Mouse (Mus musculus) spleen, postnatal 36 days (tissue): ENCODE measurements at regions not wholly inside any gene's neighbourhood (a gene's known extent, or its start where the extent isn't known, plus 50 kb on each side); places are given as distances from the start of the nearest gene placed in this dataset.

Experiments
- DNase-seq, 2 experiments: peaks; one replicate each; pipeline ENCODE4 v3.0.0; 2022; ENCODE audit warnings: low spot score in 2 of 2, mixed read lengths in 1 of 2

GRCm38 (mm10) chr6:31273816-31274215 is 124.7 kb upstream of the Mkln1 start:
- no peak for DNase-seq

GRCm38 (mm10) chr6:31274236-31274635 is 124.3 kb upstream of the Mkln1 start:
- DNase-seq, result no peak

- DNase-seq, result no peak
These were observed 120.7 kb upstream of the Mkln1 start for GRCm38 (mm10) chr6:31277792-31278191.

- DNase-seq, result no peak
These were observed 114.6 kb upstream of the Mkln1 start for GRCm38 (mm10) chr6:31283973-31284372.

GRCm38 (mm10) chr6:31284390-31284789 is 114.1 kb upstream of the Mkln1 start:
- DNase-seq, result peak; percentile 6 to 17

GRCm38 (mm10) chr6:31285064-31285463 is 113.5 kb upstream of the Mkln1 start:
- DNase-seq, result no peak

- DNase-seq, result no peak
These were observed 112.4 kb upstream of the Mkln1 start for GRCm38 (mm10) chr6:31285981-31286737.

- no peak for DNase-seq
These were observed 111.4 kb upstream of the Mkln1 start for GRCm38 (mm10) chr6:31287176-31287575.

GRCm38 (mm10) chr6:31287686-31288085 is 110.8 kb upstream of the Mkln1 start:
- no peak for DNase-seq

- DNase-seq, result no peak
These were observed 109.9 kb upstream of the Mkln1 start for GRCm38 (mm10) chr6:31288421-31289233.

- no peak for DNase-seq
These were observed 109.4 kb upstream of the Mkln1 start for GRCm38 (mm10) chr6:31289234-31289486.

GRCm38 (mm10) chr6:31292081-31292480 is 106.5 kb upstream of the Mkln1 start:
- DNase-seq, result no peak

- no peak for DNase-seq
These were observed 105.5 kb upstream of the Mkln1 start for GRCm38 (mm10) chr6:31293008-31293407.

GRCm38 (mm10) chr6:31299395-31299794 is 99.1 kb upstream of the Mkln1 start:
- DNase-seq, result no peak

GRCm38 (mm10) chr6:31305736-31306135 is 92.8 kb upstream of the Mkln1 start:
- no peak for DNase-seq

- no peak for DNase-seq
These were observed 91.4 kb upstream of the Mkln1 start for GRCm38 (mm10) chr6:31307047-31307633.

- DNase-seq, result no peak
These were observed 90.6 kb upstream of the Mkln1 start for GRCm38 (mm10) chr6:31307899-31308298.

- DNase-seq, result no peak
These were observed 87.9 kb upstream of the Mkln1 start for GRCm38 (mm10) chr6:31310660-31311059.

GRCm38 (mm10) chr6:31313869-31314470 is 84.6 kb upstream of the Mkln1 start:
- DNase-seq, result no peak

- no peak for DNase-seq
These were observed 80.8 kb upstream of the Mkln1 start for GRCm38 (mm10) chr6:31317741-31318225.

- DNase-seq, result peak; percentile 53 to 56
These were observed 80.0 kb upstream of the Mkln1 start for GRCm38 (mm10) chr6:31318506-31318905.

- DNase-seq, result no peak
These were observed 79.1 kb upstream of the Mkln1 start for GRCm38 (mm10) chr6:31319431-31319830.
